Mouse (Mus musculus) kidney, embryonic 15.5 days (tissue): ENCODE data around the gene Fbxw11. TPM values are rescaled to one million over a fixed set of nuclear protein-coding genes. Genes with fewer than 3 reads are reported as not detected.
A peak's percentile ranks its signal among the peaks of the same experiment; 100 is the strongest.

Source experiments
- ATAC-seq: fragments of 200-750 bp; cut with Nextera tagmentation; replicated peaks from 2 replicates; pipeline ENCODE4 v1.8.0; 2017; ENCODE audit warnings: moderate TSS enrichment; ENCODE audit not compliant: low FRiP score
- H3K27ac ChIP-seq: fragments of 300-500 bp; sonication (generic); 2 replicates; pipeline ENCODE4 v1.5.1; 2015; ENCODE audit warnings: mild to moderate bottlenecking, inconsistent platforms
- H3K27me3 ChIP-seq: fragments of 300-500 bp; sonication (generic); 2 replicates; pipeline ENCODE4 v1.6.1; 2015; ENCODE audit warnings: inconsistent platforms
- H3K36me3 ChIP-seq: fragments of 300-500 bp; sonication (generic); 2 replicates; pipeline ENCODE4 v1.6.1; 2015; ENCODE audit warnings: inconsistent platforms
- H3K4me1 ChIP-seq: fragments of 300-500 bp; sonication (generic); 2 replicates; pipeline ENCODE4 v1.6.1; 2015; ENCODE audit warnings: inconsistent platforms
- H3K4me2 ChIP-seq: fragments of 300-500 bp; sonication (generic); 2 replicates; pipeline ENCODE4 v1.6.1; 2015; ENCODE audit warnings: moderate library complexity, mild to moderate bottlenecking, inconsistent platforms
- H3K4me3 ChIP-seq: fragments of 300-500 bp; sonication (generic); replicated peaks from 2 replicates; pipeline ENCODE4 v1.5.1; 2015; ENCODE audit warnings: mild to moderate bottlenecking, inconsistent platforms
- H3K9ac ChIP-seq: fragments of 300-500 bp; sonication (generic); 2 replicates; pipeline ENCODE4 v1.6.1; 2015; ENCODE audit warnings: mild to moderate bottlenecking, inconsistent platforms
- H3K9me3 ChIP-seq: fragments of 300-500 bp; sonication (generic); replicated peaks from 2 replicates; pipeline ENCODE4 v1.6.1; 2016; ENCODE audit warnings: inconsistent platforms
- WGBS: fragments of 180-500 bp; shearing (Covaris S2); methylation state at CpG from one replicate; pipeline ENCODE4 v1.1.7; 2015; ENCODE audit warnings: mixed read lengths; 5-methylcytosine and 5-hydroxymethylcytosine counted together
- polyA plus RNA-seq: library from polyadenylated mRNA; unstranded; fragments of >200 nt; fragmentation: Nextera tagmentation; extraction: Ambion mirVana; gene quantifications from 2 replicates; pipeline ENCODE4 v1.2.1, GENCODE M21; 2015

Gene Fbxw11
- polyA plus RNA-seq, 1 experiment from 2014 or later, result 85.7 TPM

DNA sequence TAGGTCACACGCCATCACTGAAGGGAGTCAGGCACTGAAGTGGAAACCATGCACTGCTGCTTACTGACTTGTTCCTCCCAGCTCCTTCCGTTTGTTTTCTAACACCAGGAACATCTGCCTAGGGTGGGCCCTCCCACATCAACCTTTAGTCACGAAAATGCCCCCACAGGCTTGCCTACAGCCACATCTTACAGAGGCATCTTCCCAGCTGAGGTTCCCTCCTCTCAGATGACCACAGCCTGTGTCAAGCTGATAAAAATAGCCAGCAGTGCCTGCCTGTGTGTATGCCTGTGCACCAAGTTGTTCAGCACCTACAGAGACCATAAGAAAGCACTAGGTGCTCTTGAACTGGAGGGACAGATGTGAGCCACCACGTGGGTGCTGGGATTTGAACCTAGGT is 106.3 kb downstream of the Fbxw11 start:
- H3K4me1 ChIP-seq, result no peaks in the 10 kb centered on the region
- H3K36me3 ChIP-seq, result peaks cover 43% of the 10 kb centered on the region
- H3K4me3 ChIP-seq, result no peak overlapping the region
- H3K4me2 ChIP-seq, result no peak overlapping the region
- ATAC-seq, result no peak
- no peaks in the 10 kb centered on the region for H3K27me3 ChIP-seq
- H3K27ac ChIP-seq, result no peak overlapping the region
- no peak overlapping the region for H3K9ac ChIP-seq
- 58% methylated on average over 4 of the region's 4 CpGs for WGBS
- no peaks in the 10 kb centered on the region for H3K9me3 ChIP-seq

DNA sequence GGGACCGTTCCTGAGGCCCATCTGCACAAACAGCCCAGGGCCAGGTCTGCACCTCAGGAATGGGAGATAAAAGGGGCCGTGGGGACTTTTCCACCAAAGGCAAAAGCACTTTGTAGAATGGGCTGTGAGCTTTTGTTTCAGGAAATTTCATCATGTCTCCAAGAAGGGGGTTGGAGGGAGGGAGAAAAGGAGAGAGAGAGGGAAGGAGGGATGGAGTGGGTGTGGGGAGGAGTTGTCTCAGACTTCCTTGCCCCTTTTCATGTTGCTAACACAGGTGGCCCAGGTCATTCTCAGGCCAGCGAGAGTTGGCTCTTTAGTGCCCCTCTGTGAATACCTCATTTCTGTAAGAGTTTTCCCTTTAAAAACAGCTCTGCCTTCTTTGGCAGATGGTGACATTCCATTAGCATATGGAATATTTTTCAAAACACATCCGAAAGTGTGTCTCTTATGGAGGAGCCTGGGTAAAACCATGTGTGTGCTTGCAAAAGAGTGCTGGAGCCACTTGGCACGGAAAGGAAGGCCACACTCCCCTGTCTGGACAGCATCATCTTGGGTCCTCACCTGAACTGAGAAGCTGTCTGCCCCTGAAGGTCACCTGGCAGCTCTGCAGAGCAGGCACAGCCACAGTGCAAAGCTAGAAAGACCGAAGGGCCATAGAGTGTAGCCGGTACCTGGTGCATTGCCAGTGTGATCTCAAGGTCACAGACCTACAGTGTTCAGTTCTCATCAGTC is 109.5 kb downstream of the Fbxw11 start:
- 66% methylated on average over 7 of the region's 7 CpGs for WGBS
- H3K4me3 ChIP-seq, result no peak overlapping the region
- no peak overlapping the region for H3K27ac ChIP-seq
- no peaks in the 10 kb centered on the region for H3K9me3 ChIP-seq
- H3K9ac ChIP-seq, result no peak overlapping the region
- H3K4me1 ChIP-seq, result no peaks in the 10 kb centered on the region
- H3K36me3 ChIP-seq, result peaks cover 13% of the 10 kb centered on the region
- no peak overlapping the region for H3K4me2 ChIP-seq
- no peaks in the 10 kb centered on the region for H3K27me3 ChIP-seq
- ATAC-seq, result 0 out of 2 replicates have a peak, but pooled peaks have one; percentile 46

DNA sequence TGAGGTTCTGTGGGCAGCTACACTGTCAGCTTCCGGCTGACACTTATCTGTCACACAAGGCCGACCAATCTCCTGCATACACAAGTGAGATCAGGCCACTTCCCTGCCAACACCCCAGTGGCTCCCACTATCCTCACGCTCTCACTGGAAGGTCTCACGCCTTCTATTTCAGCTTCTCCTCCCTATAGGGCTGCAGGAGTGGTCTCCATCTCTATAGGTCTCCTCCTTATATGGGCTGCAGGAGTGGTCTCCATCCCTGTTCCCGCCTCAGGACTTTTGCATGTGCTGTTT is 110.0 kb downstream of the Fbxw11 start:
- Histone ChIP-seq H3K27ac (no peak overlapping the region), H3K4me1 (no peaks in the 10 kb centered on the region)

DNA sequence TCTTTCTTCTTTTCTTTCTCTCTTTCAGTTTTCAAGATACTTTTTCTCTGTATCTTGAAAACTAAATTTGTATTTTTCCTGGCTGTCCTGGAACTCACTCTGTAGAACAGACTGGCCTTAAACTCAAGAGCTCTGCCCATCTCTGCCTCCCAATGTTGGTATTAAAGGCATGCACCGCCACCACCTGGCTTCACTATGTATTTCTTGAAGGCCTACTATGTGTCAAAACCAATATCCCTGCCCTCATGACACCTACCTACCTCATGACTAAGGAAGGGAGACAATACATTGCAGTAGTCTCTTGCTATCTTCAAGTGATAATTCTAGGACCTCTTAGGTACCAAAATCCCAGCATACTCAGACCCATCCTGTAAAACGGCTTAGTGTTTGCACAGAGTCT is 110.8 kb downstream of the Fbxw11 start:
- H3K9me3 ChIP-seq, result no peaks in the 10 kb centered on the region
- no peak overlapping the region for H3K27ac ChIP-seq
- H3K27me3 ChIP-seq, result no peaks in the 10 kb centered on the region
- no peaks in the 10 kb centered on the region for H3K36me3 ChIP-seq
- H3K4me2 ChIP-seq, result no peak overlapping the region
- ATAC-seq, result no peak
- H3K4me1 ChIP-seq, result no peaks in the 10 kb centered on the region
- WGBS, result 91% methylated on average over 2 of the region's 2 CpGs
- no peak overlapping the region for H3K4me3 ChIP-seq
- no peak overlapping the region for H3K9ac ChIP-seq

More for the DNA sequence above, 110.0 kb downstream of the Fbxw11 start:
- no peak overlapping the region for H3K4me3 ChIP-seq
- no peaks in the 10 kb centered on the region for H3K27me3 ChIP-seq
- H3K36me3 ChIP-seq, result peaks cover 8% of the 10 kb centered on the region; the same call in 1 of the 2 replicates
- no peaks in the 10 kb centered on the region for H3K9me3 ChIP-seq
- no peak overlapping the region for H3K4me2 ChIP-seq
- no peak for ATAC-seq
- H3K9ac ChIP-seq, result no peak overlapping the region
- WGBS, result 82% methylated on average over 5 of the region's 5 CpGs

DNA sequence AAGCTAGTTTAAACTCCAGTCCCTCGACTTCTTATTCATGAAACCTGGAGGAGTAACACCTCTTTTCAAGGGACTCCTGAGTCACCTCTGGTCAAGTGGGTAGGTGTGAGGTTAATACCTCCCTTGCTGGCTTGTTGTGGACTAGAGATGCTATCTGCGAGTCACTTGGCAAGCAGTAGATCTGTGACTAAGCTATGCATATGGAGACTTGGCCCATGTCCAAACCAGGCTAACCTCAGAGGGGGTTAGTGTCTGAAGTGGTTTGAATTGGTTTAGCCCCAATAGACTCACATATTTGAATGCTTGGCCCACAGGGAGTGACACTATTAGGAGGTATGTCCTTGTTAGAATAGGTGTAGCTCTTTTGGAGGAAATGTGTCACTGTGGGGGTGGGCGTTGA is 120.2 kb downstream of the Fbxw11 start:
- H3K9ac ChIP-seq, result no peak overlapping the region
- H3K4me2 ChIP-seq, result no peak overlapping the region
- H3K9me3 ChIP-seq, result no peaks in the 10 kb centered on the region
- H3K4me1 ChIP-seq, result peaks cover 13% of the 10 kb centered on the region
- H3K27me3 ChIP-seq, result no peaks in the 10 kb centered on the region
- H3K36me3 ChIP-seq, result no peaks in the 10 kb centered on the region
- H3K27ac ChIP-seq, result no peak overlapping the region
- no peak overlapping the region for H3K4me3 ChIP-seq
- WGBS, result 67% methylated on average over 3 of the region's 3 CpGs
- no peak for ATAC-seq

DNA sequence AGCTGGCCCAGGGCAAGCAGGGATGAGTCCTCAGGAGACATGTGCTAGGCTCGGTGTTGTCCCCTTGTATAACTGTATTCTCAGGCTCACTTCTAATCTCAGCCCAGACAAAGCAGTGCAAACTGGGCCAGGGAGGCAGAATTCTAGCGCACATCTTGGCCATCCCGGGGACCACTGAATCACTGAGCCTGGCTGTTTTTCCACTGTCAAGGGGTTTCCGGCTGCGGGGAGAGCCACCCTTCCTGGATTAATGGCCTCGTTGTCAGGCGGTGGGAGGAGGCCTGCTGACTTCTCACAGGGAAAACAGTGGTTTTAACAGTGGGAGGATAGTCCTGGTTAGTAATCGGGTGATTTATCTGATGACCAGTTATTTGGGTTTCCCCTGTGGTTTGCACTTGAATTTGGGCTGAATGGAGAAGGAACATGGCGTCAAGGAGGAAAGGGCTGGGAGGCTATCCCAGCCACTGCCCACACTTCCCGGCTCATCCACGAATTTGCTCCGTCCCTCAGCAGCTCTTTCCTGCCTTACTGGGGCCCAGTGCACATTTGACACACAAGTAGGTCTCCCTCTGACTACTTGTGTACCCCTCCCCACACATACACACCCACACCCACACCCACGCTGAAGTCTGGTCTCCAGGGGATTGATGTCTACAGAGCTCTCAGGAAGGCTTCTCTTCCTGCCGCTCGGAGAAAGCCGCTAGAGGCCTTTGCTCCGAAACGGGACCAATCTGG is 125.1 kb downstream of the Fbxw11 start:
- Histone ChIP-seq H3K9ac (no peak overlapping the region), H3K27me3 (no peaks in the 10 kb centered on the region), H3K9me3 (no peaks in the 10 kb centered on the region), H3K4me2 (peak overlapping the region; percentile 20), H3K4me1 (peaks cover 28% of the 10 kb centered on the region), H3K27ac (peak overlapping the region; percentile 71), H3K36me3 (no peaks in the 10 kb centered on the region), H3K4me3 (no peak overlapping the region)
- WGBS, result 27% methylated on average over 18 of the region's 18 CpGs
- peak; percentile 59 for ATAC-seq

DNA sequence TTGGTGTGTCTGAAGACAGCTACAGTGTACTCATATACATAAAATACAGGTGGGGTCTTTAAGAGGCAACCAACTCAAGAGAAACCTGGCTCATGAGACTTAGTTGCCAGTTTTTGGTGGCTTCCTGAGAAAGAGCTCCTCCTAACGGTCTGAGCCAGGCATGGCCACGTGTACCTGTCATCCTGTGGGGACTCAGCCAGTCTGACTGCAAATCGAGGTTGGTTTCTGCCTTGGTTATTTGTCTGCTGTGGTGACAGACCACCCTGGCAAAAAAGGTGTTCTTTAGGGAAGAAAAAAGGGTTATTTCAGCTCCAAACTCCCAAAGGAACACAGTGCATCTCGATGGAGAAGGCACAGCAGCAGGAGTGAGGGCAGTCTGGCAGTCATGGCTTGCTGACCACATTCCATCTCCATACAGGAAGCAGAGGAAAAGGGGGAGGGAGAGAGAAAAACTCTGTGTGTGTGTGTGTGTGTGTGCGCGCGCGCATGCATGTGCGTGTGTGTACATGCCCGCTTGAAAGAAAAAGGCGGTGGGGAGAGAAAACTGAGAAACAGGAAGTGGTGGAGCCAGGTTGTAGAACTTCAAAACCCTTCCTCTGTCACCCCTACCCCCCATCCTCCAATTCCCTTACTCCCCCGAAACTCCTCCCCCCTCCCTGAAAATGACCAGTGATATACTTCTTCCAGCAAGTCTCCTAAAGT is 126.3 kb downstream of the Fbxw11 start:
- no peak overlapping the region for H3K9ac ChIP-seq
- no peaks in the 10 kb centered on the region for H3K27me3 ChIP-seq
- no peak for ATAC-seq
- no peaks in the 10 kb centered on the region for H3K36me3 ChIP-seq
- no peak overlapping the region for H3K4me2 ChIP-seq
- no peak overlapping the region for H3K4me3 ChIP-seq
- H3K9me3 ChIP-seq, result no peaks in the 10 kb centered on the region
- WGBS, result 73% methylated on average over 12 of the region's 12 CpGs
- no peak overlapping the region for H3K27ac ChIP-seq
- H3K4me1 ChIP-seq, result peaks cover 28% of the 10 kb centered on the region

DNA sequence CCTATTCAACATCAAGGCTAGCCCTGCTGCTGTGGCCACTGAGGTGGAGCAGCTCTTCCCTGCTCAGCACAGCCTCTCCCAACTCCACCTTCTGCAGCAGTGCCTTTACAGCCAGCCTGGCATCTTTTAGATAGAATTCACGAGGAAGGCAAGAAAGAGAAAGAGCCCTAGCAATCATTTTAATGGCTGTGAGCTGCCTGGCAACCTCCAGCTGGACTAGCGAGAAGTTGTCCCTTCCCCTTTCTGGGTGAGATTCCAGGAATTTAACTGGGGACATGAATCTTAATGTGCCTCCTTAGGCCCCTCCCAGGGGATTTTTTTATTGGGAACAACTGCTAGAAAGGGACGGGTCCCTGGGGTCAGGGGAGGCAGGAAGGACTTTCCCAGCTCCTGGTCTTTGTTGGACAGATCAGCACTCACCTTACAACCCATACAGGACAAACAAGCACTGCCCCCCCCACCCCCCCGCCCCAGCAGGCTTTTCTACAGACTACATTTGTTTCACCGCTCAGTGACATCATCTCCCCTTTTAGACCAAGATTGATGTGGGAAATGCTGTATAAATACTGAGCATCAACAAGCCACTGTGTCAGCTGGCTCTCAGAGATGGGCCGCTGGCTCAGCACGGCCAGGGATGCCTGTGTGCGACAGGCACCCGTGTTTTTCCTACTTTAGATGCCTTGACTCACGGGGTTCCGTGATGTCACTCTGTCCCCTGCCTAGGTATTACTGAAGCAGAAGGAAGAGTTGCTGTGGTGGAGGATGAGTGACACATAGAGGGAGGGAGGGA is 138.4 kb downstream of the Fbxw11 start:
- Histone ChIP-seq H3K9ac (no peak overlapping the region), H3K4me2 (no peak overlapping the region), H3K4me3 (no peak overlapping the region), H3K4me1 (peaks cover 11% of the 10 kb centered on the region), H3K9me3 (no peaks in the 10 kb centered on the region), H3K36me3 (no peaks in the 10 kb centered on the region), H3K27ac (no peak overlapping the region), H3K27me3 (no peaks in the 10 kb centered on the region)
- ATAC-seq, result peak; percentile 46; the same call in 1 of the 2 replicates
- WGBS, result 24% methylated on average over 11 of the region's 11 CpGs

DNA sequence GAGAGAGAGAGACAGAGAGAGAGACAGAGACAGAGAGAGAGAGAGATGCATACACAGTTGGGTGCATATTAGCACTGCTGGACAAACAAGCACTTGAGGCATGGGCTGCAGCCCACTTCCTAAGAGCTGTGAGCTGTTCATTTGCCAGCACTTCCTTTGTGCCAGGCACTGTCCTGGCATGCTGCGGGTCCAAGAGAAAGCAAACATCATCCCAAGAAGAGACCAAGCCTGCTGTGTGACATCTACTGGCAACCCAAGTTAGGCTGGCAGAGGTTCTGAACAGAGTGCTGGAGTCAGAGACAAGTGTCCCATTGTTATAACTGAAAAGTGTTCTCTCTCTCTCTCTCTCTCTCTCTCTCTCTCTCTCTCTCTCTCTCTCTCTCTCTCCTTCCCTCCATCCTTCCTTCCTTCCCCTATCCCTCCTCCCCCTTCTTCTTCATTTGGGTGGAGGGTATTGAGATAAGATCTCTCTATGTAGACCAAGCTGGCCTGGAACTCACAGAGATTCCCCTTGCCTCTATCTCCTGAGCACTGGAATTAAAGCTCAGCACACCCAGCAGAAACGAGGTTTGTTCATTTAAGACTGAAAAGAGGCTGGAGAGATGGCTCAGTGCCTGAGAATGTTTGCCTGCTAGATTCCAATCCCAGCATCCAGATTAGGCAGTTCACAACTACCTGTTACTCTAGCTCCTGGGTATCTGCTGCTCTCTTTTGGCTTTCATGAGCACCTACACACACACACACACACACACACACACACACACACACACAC is 139.3 kb downstream of the Fbxw11 start:
- H3K4me1 ChIP-seq, result peaks cover 11% of the 10 kb centered on the region
- H3K27ac ChIP-seq, result no peak overlapping the region
- H3K4me2 ChIP-seq, result no peak overlapping the region
- no peak for ATAC-seq
- H3K9ac ChIP-seq, result no peak overlapping the region
- no peaks in the 10 kb centered on the region for H3K9me3 ChIP-seq
- 59% methylated on average over 2 of the region's 2 CpGs for WGBS
- no peaks in the 10 kb centered on the region for H3K27me3 ChIP-seq
- H3K4me3 ChIP-seq, result no peak overlapping the region
- no peaks in the 10 kb centered on the region for H3K36me3 ChIP-seq

DNA sequence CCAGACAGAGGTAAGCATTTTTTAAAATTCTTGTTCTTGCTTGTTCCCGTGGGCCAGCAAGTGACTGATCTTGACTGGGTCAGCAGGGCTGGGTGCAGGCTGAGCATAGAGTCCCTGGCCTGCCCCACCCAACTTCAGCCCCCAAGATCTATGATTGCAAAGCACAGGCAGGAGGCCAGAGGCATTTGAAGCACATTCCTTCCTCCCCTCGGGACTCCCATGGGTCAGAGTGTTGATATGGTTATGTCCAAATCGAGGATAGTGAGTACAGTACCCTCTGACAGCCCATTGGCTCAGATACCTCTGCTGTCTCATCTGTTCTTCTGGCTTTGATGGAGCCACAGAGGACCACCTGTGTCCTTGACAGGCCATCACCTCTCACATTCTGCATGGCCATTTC is 140.2 kb downstream of the Fbxw11 start:
- H3K4me2 ChIP-seq, result no peak overlapping the region
- no peaks in the 10 kb centered on the region for H3K36me3 ChIP-seq
- no peaks in the 10 kb centered on the region for H3K9me3 ChIP-seq
- 53% methylated on average over 3 of the region's 3 CpGs for WGBS
- no peak overlapping the region for H3K27ac ChIP-seq
- no peak overlapping the region for H3K9ac ChIP-seq
- no peaks in the 10 kb centered on the region for H3K27me3 ChIP-seq
- 0 out of 2 replicates have a peak, but pooled peaks have one; percentile 25 for ATAC-seq
- H3K4me1 ChIP-seq, result peaks cover 11% of the 10 kb centered on the region
- no peak overlapping the region for H3K4me3 ChIP-seq

DNA sequence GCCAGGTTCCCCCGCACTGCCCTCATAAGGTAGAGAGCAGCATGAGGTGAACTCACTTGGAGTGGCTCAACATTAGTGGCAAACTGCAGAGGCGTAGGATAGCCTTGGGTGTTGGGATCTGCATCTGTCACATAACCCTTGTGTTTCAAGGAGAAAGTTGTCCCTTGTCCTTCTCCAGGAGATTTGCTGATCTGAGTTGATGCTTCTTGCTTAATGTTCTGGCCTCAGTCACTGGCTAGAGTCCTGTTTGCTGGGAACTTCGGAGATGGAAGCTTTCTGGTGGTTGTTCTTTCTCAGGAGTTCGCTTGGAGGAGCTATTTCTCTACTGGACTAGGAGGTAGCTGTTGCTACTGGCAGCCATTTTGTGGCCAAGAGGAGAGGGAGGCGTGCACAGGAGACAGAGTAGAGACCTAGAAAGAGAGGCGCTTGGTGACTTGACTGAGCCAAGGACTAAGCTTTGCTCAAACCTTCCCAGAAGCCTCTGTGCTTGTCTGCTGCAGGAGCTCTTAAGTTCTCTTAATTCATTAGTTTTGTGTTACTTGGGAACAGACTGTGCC is 143.1 kb downstream of the Fbxw11 start:
- H3K9ac ChIP-seq, result no peak overlapping the region
- no peak for ATAC-seq
- no peaks in the 10 kb centered on the region for H3K27me3 ChIP-seq
- H3K36me3 ChIP-seq, result no peaks in the 10 kb centered on the region
- 84% methylated on average over 6 of the region's 6 CpGs for WGBS
- no peak overlapping the region for H3K27ac ChIP-seq
- no peak overlapping the region for H3K4me2 ChIP-seq
- H3K4me3 ChIP-seq, result no peak overlapping the region
- H3K9me3 ChIP-seq, result no peaks in the 10 kb centered on the region
- peaks cover 8% of the 10 kb centered on the region for H3K4me1 ChIP-seq
